Mouse (Mus musculus): Measurements from ENCODE around the gene Tradd. TPM values are rescaled to one million over a fixed set of nuclear protein-coding genes. Genes with fewer than 3 reads are reported as not detected.

Gene Tradd
- polyA plus RNA-seq, 1 experiment from 2014 or later: 24.2 TPM

GRCm38 (mm10) chr8:105304325-105305210 lies 40.2 kb upstream of the Tradd start:
- peaks cover 27% of the 10 kb centered on the region for H3K4me1 ChIP-seq
- no peaks in the 10 kb centered on the region for H3K9me3 ChIP-seq (replicated peaks)
- ATAC-seq (replicated peaks; ENCODE audit: low FRiP score): peak; percentile 12
- H3K27me3 ChIP-seq: no peaks in the 10 kb centered on the region
- peak overlapping the region; percentile 91 for H3K27ac ChIP-seq
- H3K4me2 ChIP-seq: no peak overlapping the region
- H3K4me3 ChIP-seq (replicated peaks): no peak overlapping the region
- peaks cover 78% of the 10 kb centered on the region for H3K36me3 ChIP-seq
- 65% methylated on average over 9 of the region's 9 CpGs for WGBS
- H3K9ac ChIP-seq: no peak overlapping the region

DNA sequence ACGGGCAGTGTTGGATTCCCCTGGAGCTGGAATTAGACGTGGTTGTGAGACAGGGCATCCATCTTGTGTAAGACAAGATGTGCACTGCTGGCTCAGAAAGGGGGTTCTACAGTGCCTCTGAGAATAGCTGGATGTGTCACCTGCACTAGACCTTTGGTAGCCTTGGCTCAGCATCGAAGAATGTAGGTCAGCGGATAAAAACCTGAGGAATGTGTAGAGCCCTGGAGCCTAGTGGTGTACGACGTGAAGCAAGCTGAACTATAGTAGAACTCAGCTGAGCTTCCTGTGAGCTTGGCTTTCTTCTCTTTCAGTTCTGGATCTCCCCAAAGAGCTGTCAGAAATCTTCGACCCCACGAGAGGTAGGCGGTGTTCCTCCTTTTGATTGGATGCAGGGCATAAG lies 39.5 kb upstream of the Tradd start:
- no peak for ATAC-seq (replicated peaks; ENCODE audit: low FRiP score)
- Histone ChIP-seq H3K4me2 (no peak overlapping the region), H3K4me1 (peaks cover 30% of the 10 kb centered on the region), H3K27me3 (no peaks in the 10 kb centered on the region), H3K4me3 (replicated peaks) (no peak overlapping the region), H3K36me3 (peaks cover 78% of the 10 kb centered on the region), H3K9ac (no peak overlapping the region), H3K9me3 (replicated peaks) (no peaks in the 10 kb centered on the region), H3K27ac (peak overlapping the region; percentile 91; the same call in 1 of the 2 replicates)
- 78% methylated on average over 9 of the region's 9 CpGs for WGBS

- peaks cover 78% of the 10 kb centered on the region for H3K36me3 ChIP-seq
- H3K27ac ChIP-seq: no peak overlapping the region
Measured at GRCm38 (mm10) chr8:105303396-105303795, 39.0 kb upstream of the Tradd start.

DNA sequence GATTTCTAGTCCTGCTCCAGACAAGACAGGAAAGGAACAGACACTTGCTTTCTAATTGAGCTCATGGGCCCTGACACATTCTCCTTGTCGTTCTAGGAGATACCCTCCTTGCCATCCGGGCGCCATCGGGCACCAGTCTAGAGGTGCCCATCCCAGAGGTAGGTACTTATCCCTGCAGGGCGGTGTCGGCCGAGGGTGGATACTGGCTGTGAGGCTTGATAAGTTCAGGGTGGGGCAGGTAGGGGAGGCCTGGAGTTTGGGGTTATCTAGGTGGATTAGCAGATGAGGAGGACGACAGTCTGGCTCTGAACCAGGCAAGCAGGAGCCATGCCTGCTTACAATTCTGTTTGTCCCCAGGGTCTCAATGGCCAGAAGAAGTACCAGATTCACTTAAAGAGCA lies 35.6 kb upstream of the Tradd start:
- Histone ChIP-seq H3K9me3 (replicated peaks) (no peaks in the 10 kb centered on the region), H3K4me2 (no peak overlapping the region), H3K4me3 (replicated peaks) (no peak overlapping the region), H3K4me1 (peaks cover 34% of the 10 kb centered on the region), H3K27ac (no peak overlapping the region), H3K9ac (no peak overlapping the region), H3K27me3 (no peaks in the 10 kb centered on the region), H3K36me3 (peaks cover 65% of the 10 kb centered on the region)
- WGBS: 94% methylated on average over 8 of the region's 8 CpGs
- ATAC-seq (replicated peaks; ENCODE audit: low FRiP score): peak; percentile 59; the same call in 1 of the 2 replicates

More at GRCm38 (mm10) chr8:105303396-105303795, 39.0 kb upstream of the Tradd start:
- no peak overlapping the region for H3K4me3 ChIP-seq (replicated peaks)
- no peaks in the 10 kb centered on the region for H3K9me3 ChIP-seq (replicated peaks)
- H3K9ac ChIP-seq: no peak overlapping the region
- 84% methylated on average over 8 of the region's 8 CpGs for WGBS
- H3K4me2 ChIP-seq: no peak overlapping the region
- peaks cover 34% of the 10 kb centered on the region for H3K4me1 ChIP-seq
- H3K27me3 ChIP-seq: no peaks in the 10 kb centered on the region
- no peak for ATAC-seq (replicated peaks; ENCODE audit: low FRiP score)

GRCm38 (mm10) chr8:105298351-105299252 lies 34.2 kb upstream of the Tradd start:
- Histone ChIP-seq H3K9ac (peak overlapping the region; percentile 97), H3K27ac (peak overlapping the region; percentile 3; the same call in 1 of the 2 replicates), H3K9me3 (replicated peaks) (no peaks in the 10 kb centered on the region), H3K4me1 (peaks cover 26% of the 10 kb centered on the region), H3K4me2 (peak overlapping the region; percentile 92), H3K4me3 (replicated peaks) (peak overlapping the region; percentile 100), H3K27me3 (no peaks in the 10 kb centered on the region), H3K36me3 (peaks cover 51% of the 10 kb centered on the region)
- 55% methylated on average over 18 of the region's 18 CpGs for WGBS
- ATAC-seq (replicated peaks; ENCODE audit: low FRiP score): no peak

DNA sequence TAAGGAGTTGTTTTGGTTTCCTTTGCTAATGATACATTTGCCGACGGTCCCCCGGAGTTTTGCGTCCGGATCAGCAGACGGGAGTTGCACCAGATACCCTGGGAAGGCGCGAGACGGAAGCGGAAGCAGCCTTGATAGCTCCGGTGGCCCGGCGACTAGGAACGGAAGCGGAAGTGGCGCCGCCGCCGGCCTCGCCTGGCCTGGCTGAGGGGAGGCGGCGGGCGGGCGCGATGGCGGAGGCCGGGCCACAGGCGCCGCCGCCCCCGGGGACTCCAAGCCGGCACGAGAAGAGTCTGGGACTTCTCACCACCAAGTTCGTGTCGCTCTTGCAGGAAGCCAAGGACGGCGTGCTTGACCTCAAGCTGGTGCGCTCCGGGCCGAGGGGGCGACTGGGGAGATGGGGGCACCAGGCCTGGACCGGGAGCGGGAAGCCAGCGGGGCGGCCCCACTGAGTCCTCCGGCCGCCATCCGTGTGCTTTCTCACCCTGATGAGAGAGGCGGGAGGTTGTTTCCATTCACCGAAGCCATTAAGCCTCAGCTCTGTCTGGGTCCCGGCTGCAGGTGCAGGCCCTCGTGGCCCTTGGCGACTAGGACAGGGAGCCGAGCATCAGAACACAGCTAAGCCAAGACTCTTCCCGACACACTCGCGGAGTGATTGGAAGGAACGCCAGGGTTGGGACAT lies 33.2 kb upstream of the Tradd start, which contains the start of gene E2f4:
TSS of gene E2f4 (plus strand) at position 153 of the 682 bp plus-strand sequence.
- no peaks in the 10 kb centered on the region for H3K9me3 ChIP-seq (replicated peaks)
- H3K36me3 ChIP-seq: peaks cover 42% of the 10 kb centered on the region
- H3K27ac ChIP-seq: peak within 1 kb of the TSS; percentile 80
- peak; percentile 86 for ATAC-seq (replicated peaks; ENCODE audit: low FRiP score)
- no peaks in the 10 kb centered on the region for H3K27me3 ChIP-seq
- H3K4me2 ChIP-seq: peak within 1 kb of the TSS; percentile 92
- under 1% methylated on average over 58 of the region's 58 CpGs for WGBS
- H3K4me1 ChIP-seq: peaks cover 26% of the 10 kb centered on the region
- peak within 1 kb of the TSS; percentile 97 for H3K9ac ChIP-seq
- H3K4me3 ChIP-seq (replicated peaks): peak within 1 kb of the TSS; percentile 100

DNA sequence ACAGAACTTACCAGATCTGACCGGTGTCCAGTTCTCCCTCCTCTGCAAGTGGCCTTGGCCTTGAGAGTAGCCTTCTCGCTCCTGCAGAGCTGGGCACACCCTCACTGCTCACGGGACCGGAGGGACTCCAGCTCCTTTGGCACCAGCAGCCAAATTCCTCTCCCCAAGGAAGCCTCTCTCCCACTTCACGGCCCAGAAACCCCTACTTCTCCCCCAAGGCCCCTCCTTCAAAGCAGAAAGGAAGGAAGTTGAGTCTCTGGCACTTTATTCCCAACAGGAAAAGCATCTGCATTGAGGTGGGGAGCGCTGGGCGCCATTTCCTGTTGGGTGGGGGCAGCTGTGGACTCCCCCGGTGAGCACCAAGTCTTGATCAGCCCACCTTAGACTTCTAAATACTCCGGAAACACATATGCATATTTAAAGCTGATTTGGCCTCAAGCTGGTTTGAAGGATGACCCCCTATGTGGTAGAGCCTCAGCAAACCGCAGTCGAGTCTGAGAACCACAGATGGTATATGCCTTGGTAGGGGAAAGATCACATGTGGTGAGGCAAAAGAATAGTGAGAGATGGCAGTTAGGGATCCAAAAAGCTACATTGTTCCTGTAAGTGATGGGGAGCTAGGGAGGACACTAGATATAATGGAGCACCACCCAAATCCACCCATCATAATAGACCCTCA lies 31.6 kb upstream of the Tradd start, which contains the start of gene Exoc3l:
TSS of gene Exoc3l (minus strand) at position 207 of the 679 bp plus-strand sequence.
- peak within 1 kb of the TSS; percentile 97; the same call in 1 of the 2 replicates for H3K9ac ChIP-seq
- peaks cover 26% of the 10 kb centered on the region for H3K4me1 ChIP-seq
- peaks cover 25% of the 10 kb centered on the region for H3K36me3 ChIP-seq
- H3K27ac ChIP-seq: peak within 1 kb of the TSS; percentile 80
- no peak for ATAC-seq (replicated peaks; ENCODE audit: low FRiP score)
- 58% methylated on average over 11 of the region's 11 CpGs for WGBS
- no peaks in the 10 kb centered on the region for H3K9me3 ChIP-seq (replicated peaks)
- peak within 1 kb of the TSS; percentile 92 for H3K4me2 ChIP-seq
- H3K4me3 ChIP-seq (replicated peaks): peak within 1 kb of the TSS; percentile 100
- no peaks in the 10 kb centered on the region for H3K27me3 ChIP-seq

- peak overlapping the region; percentile 34 for H3K4me3 ChIP-seq (replicated peaks)
- 68% methylated on average over 11 of the region's 11 CpGs for WGBS
Measured at GRCm38 (mm10) chr8:105295256-105295655, 30.8 kb upstream of the Tradd start.

GRCm38 (mm10) chr8:105294776-105295175 lies 30.4 kb upstream of the Tradd start:
- Histone ChIP-seq H3K9me3 (replicated peaks) (no peaks in the 10 kb centered on the region), H3K4me2 (peak overlapping the region; percentile 47), H3K27me3 (peaks cover 11% of the 10 kb centered on the region), H3K36me3 (peaks cover 13% of the 10 kb centered on the region), H3K27ac (no peak overlapping the region), H3K4me1 (peaks cover 38% of the 10 kb centered on the region), H3K4me3 (replicated peaks) (peak overlapping the region; percentile 34), H3K9ac (no peak overlapping the region)
- 70% methylated on average over 9 of the region's 9 CpGs for WGBS
- no peak for ATAC-seq (replicated peaks; ENCODE audit: low FRiP score)

More at GRCm38 (mm10) chr8:105295256-105295655, 30.8 kb upstream of the Tradd start:
- Histone ChIP-seq H3K4me1 (peaks cover 33% of the 10 kb centered on the region), H3K9me3 (replicated peaks) (no peaks in the 10 kb centered on the region), H3K4me2 (peak overlapping the region; percentile 47), H3K27me3 (peaks cover 6% of the 10 kb centered on the region), H3K27ac (peak overlapping the region; percentile 38), H3K9ac (no peak overlapping the region), H3K36me3 (peaks cover 18% of the 10 kb centered on the region)
- ATAC-seq (replicated peaks; ENCODE audit: low FRiP score): no peak

DNA sequence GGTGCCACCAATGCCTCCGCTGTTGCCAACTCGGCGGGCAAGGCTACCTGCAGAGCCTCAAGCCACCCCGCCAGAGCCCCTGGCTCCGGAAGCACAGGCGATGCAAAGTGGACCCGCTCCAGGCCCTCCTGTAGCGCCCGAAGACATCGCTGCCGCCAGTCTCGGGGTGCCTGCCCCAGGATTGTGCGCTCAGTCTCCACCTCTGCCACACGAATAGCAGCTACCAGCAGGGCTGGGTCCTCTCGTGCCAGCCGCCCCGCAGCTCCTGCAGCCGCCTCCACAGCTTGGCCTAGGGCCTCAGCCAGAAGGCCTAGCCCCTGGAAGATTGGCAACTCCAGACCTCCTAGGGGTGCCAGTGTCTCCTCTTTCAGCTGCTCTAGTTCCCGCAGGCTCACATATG lies 29.0 kb upstream of the Tradd start:
- H3K27ac ChIP-seq: no peak overlapping the region
- 69% methylated on average over 19 of the region's 19 CpGs for WGBS
- H3K27me3 ChIP-seq: peaks cover 11% of the 10 kb centered on the region
- H3K4me3 ChIP-seq (replicated peaks): no peak overlapping the region
- H3K9ac ChIP-seq: no peak overlapping the region
- H3K9me3 ChIP-seq (replicated peaks): no peaks in the 10 kb centered on the region
- H3K4me2 ChIP-seq: no peak overlapping the region
- peaks cover 42% of the 10 kb centered on the region for H3K4me1 ChIP-seq
- no peaks in the 10 kb centered on the region for H3K36me3 ChIP-seq
- ATAC-seq (replicated peaks; ENCODE audit: low FRiP score): no peak

DNA sequence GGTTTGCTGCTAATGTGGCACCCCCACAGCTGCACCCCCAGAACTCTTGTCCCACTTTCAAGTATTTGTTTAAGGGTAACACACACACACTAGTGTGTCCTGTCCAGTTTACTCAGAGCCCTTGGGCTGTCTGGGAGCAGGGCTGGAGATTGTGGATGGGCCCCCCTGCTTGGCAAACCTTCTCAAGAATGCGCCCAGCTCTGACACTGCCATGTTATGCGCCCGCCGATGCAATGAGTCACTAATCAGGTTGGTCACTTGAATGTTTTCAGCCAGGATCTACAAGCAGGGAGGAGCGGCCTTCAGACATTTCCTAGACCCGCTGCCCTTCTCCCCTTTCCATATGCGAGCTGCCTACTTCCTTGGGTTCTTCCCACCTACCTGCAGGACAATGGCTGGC lies 28.1 kb upstream of the Tradd start:
- no peak for ATAC-seq (replicated peaks; ENCODE audit: low FRiP score)
- Histone ChIP-seq H3K9me3 (replicated peaks) (no peaks in the 10 kb centered on the region), H3K4me3 (replicated peaks) (no peak overlapping the region), H3K27me3 (peaks cover 11% of the 10 kb centered on the region), H3K4me1 (peaks cover 43% of the 10 kb centered on the region), H3K9ac (no peak overlapping the region), H3K27ac (no peak overlapping the region), H3K4me2 (no peak overlapping the region), H3K36me3 (no peaks in the 10 kb centered on the region)
- 78% methylated on average over 7 of the region's 7 CpGs for WGBS
